Mouse (Mus musculus) heart, adult 2 months (tissue): ENCODE data around the gene Zfp367. TPM values are rescaled to one million over a fixed set of nuclear protein-coding genes. Genes with fewer than 3 reads are reported as not detected.

Source experiments
- DNase-seq, 2 experiments: peaks; one replicate each; pipeline ENCODE4 v3.0.0; 2021
- H3K27ac ChIP-seq: fragments of 200-600 bp; 2 replicates; pipeline ENCODE4 v1.8.1; 2022
- H3K27me3 ChIP-seq: fragments of 200-500 bp; 2 replicates; pipeline ENCODE4 v1.6.1; 2012; ENCODE audit warnings: mild to moderate bottlenecking, low read length, inconsistent platforms, mixed read lengths; ENCODE audit not compliant: control insufficient read depth, insufficient read depth
- H3K36me3 ChIP-seq: fragments of 200-500 bp; 2 replicates; pipeline ENCODE4 v1.6.1; 2012; ENCODE audit warnings: low read length, inconsistent platforms; ENCODE audit not compliant: control insufficient read depth, insufficient read depth
- H3K4me1 ChIP-seq: fragments of 200-500 bp; 2 replicates; pipeline ENCODE4 v1.6.1; 2011; ENCODE audit warnings: low read length; ENCODE audit not compliant: control insufficient read depth, insufficient read depth
- H3K4me3 ChIP-seq: fragments of 200-600 bp; 2 replicates; pipeline ENCODE4 v1.8.1; 2022
- H3K79me2 ChIP-seq: fragments of 200-500 bp; replicated peaks from 2 replicates; pipeline ENCODE4 v1.6.1; 2012; ENCODE audit warnings: mild to moderate bottlenecking, inconsistent platforms, low read length, moderate library complexity, mixed read lengths; ENCODE audit not compliant: control insufficient read depth, insufficient read depth
- H3K9ac ChIP-seq: fragments of 200-500 bp; 2 replicates; pipeline ENCODE4 v1.6.1; 2012; ENCODE audit warnings: low read depth, mild to moderate bottlenecking, control low read depth, inconsistent platforms, low read length, mixed read lengths
- CTCF ChIP-seq: fragments of 200-600 bp; IDR thresholded peaks from 2 replicates; pipeline ENCODE4 v1.8.1; 2022; ENCODE audit warnings: antibody characterized with exemption, mild to moderate bottlenecking, moderate library complexity
- EP300 ChIP-seq: fragments of 200-500 bp; IDR thresholded peaks from 2 replicates; pipeline ENCODE4 v1.6.1; 2011; ENCODE audit warnings: low read depth, low read length, control low read depth; ENCODE audit not compliant: insufficient read depth
- POLR2A ChIP-seq: fragments of 200-500 bp; IDR thresholded peaks from 2 replicates; pipeline ENCODE4 v1.6.1; 2011; ENCODE audit warnings: mild to moderate bottlenecking, low read depth, low read length, control low read depth; ENCODE audit not compliant: insufficient read depth
- WGBS: fragments of 180-500 bp; shearing (Covaris S2); methylation state at CpG from one replicate; pipeline ENCODE4 v1.1.7; 2018; 5-methylcytosine and 5-hydroxymethylcytosine counted together
- intact Hi-C: fragments of 180-260 bp; cut with DNase I; formaldehyde crosslinking; loops from one replicate; pipeline ENCODE4 v1.15.1; 2025
- polyA plus RNA-seq: library from polyadenylated mRNA; depleted of rRNA; stranded (reverse); fragments of >200 nt; gene quantifications from 2 replicates; pipeline ENCODE4 v1.2.3, GENCODE M21; 2012
- total RNA-seq, 2 experiments: library from RNA; stranded (reverse); gene quantifications; 2 replicates each; pipeline ENCODE4 v1.2.3; 2021

Zfp367 gene
- total and polyA plus RNA-seq, 3 experiments: 14.4 to 23.0 (median 20.9) TPM

- Histone ChIP-seq H3K27me3 (no peaks in the 10 kb centered on the region), H3K27ac (peak overlapping the region; percentile 78), H3K79me2 (no peaks in the 10 kb centered on the region), H3K4me3 (peak overlapping the region; percentile 86), H3K4me1 (peaks cover 1% of the 10 kb centered on the region), H3K36me3 (no peaks in the 10 kb centered on the region), H3K9ac (peak overlapping the region; percentile 98)
- DNase-seq: no peak
- TF ChIP-seq EP300 (no peak), CTCF (no peak; the same call in 1 of the 2 replicates), POLR2A (no peak)
- intact Hi-C loops: loop anchor here (1.0 to 10.0 kb wide), 4 partner anchors 9 to 597 kb away; partner anchors contain the start of genes Cdk20 and Zfp367
- under 1% methylated on average over 71 of the region's 71 CpGs for WGBS
Measured at GRCm38 (mm10) chr13:64161916-64162611, 9.1 kb upstream of the Zfp367 start.

DNA sequence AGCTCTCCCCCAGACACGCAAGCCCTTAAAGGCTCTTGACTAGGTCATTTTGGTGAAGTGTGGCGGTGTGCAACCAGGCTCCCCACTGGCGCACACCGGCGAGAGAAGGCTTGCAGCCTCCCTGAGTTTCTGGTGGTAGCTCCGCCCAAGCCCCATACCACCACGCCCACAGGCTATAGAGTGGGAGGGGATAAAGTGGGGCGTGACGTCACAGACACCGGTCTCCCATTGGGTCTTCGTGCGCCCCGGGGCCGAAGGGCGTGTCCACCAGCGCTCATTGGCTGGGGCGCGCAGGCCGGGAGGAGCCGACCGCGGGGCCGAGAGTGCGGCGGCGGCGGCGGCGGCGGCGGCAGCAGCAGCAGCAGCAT is 8.5 kb upstream of the Zfp367 start, which contains the start of gene Habp4:
TSS of gene Habp4 (plus strand) at position 277 of the 368 bp plus-strand sequence.
- peak within 1 kb of the TSS; percentile 78 for H3K27ac ChIP-seq
- DNase-seq: peak; percentile 97 to 98
- no peaks in the 10 kb centered on the region for H3K27me3 ChIP-seq
- intact Hi-C loops: loop anchor here (1.0 to 10.0 kb wide), 4 partner anchors 8 to 597 kb away; partner anchors contain the start of genes Cdk20 and Zfp367
- peaks cover 1% of the 10 kb centered on the region for H3K4me1 ChIP-seq
- WGBS: under 1% methylated on average over 31 of the region's 31 CpGs
- H3K79me2 ChIP-seq: no peaks in the 10 kb centered on the region
- no peaks in the 10 kb centered on the region for H3K36me3 ChIP-seq
- peak within 1 kb of the TSS; percentile 86 for H3K4me3 ChIP-seq
- 0 out of 2 replicates have a peak, but pooled peaks have one; percentile 47 for TF ChIP-seq EP300
- TF ChIP-seq POLR2A: peak; percentile 81
- TF ChIP-seq CTCF: no peak
- peak within 1 kb of the TSS; percentile 98 for H3K9ac ChIP-seq

DNA sequence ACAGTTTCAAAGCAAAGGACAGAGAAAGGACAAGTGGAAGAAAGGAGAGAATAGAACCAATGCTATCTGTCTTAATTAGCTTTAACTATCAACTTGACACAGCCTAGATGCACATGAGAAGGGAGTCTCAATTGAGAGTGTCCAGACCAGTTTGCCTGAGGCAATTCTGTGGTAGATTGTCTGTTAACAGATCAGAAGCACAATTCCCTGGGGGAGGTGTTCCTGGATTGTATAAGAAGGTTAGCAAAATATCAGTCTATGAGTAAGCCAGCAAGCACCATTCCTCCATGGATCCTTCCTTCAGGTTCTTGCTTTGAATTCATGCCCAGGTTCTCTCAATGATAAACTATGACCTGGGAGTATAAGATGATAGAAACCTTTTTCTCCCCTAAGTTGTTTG is 4.0 kb upstream of the Zfp367 start:
- Histone ChIP-seq H3K36me3 (no peaks in the 10 kb centered on the region), H3K79me2 (no peaks in the 10 kb centered on the region), H3K9ac (no peak overlapping the region), H3K4me1 (peaks cover 1% of the 10 kb centered on the region; the same call in 1 of the 2 replicates), H3K4me3 (no peak overlapping the region), H3K27ac (no peak overlapping the region), H3K27me3 (no peaks in the 10 kb centered on the region)
- DNase-seq: no peak
- intact Hi-C loops: loop anchor here (10.0 kb wide), 2 partner anchors 342 to 1192 kb away; partner anchors contain the start of genes 2010111I01Rik and Ercc6l2
- TF ChIP-seq CTCF (no peak), EP300 (no peak), POLR2A (no peak)

GRCm38 (mm10) chr13:64155171-64155571 is 2.2 kb upstream of the Zfp367 start:
- H3K79me2 ChIP-seq: no peaks in the 10 kb centered on the region
- intact Hi-C loops: loop anchor here (10.0 kb wide), 2 partner anchors 340 to 1190 kb away; partner anchors contain the start of genes 2010111I01Rik and Ercc6l2
- TF ChIP-seq CTCF: peak; percentile 54
- TF ChIP-seq POLR2A: no peak
- peak in 1 of 2 experiments; percentile 24 for DNase-seq
- H3K27ac ChIP-seq: no peak overlapping the region; the same call in 1 of the 2 replicates
- H3K4me1 ChIP-seq: no peaks in the 10 kb centered on the region; the same call in 1 of the 2 replicates
- no peak overlapping the region for H3K4me3 ChIP-seq
- no peak overlapping the region for H3K9ac ChIP-seq
- 39% methylated on average over 1 of the region's 1 CpGs for WGBS
- no peaks in the 10 kb centered on the region; the same call in none of the 2 replicates for H3K36me3 ChIP-seq
- H3K27me3 ChIP-seq: no peaks in the 10 kb centered on the region

DNA sequence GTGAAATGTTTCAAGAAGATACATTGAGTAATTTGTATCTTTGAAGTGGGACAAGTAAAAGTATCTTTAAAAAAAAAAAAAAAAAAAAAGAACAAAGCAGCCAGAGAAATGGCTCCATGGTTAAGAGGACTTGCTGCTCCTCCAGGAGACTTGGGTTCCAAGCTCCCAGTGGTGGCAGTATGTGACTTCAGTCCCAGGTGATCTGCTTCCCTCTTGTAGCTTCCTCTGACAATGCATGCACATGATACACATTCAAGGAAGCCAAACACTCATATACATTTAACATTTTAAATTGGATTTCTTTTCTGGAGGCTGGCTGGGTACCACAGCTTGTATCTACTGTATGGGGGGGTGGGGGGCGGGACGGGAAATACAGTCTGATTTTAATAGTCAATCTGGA is 1.6 kb upstream of the Zfp367 start:
- TF ChIP-seq EP300 (no peak), POLR2A (no peak), CTCF (no peak)
- no peaks in the 10 kb centered on the region for H3K27me3 ChIP-seq
- H3K9ac ChIP-seq: no peak overlapping the region
- intact Hi-C loops: loop anchor here (10.0 kb wide), 2 partner anchors 340 to 1190 kb away; partner anchors contain the start of genes 2010111I01Rik and Ercc6l2
- no peaks in the 10 kb centered on the region; the same call in 1 of the 2 replicates for H3K4me1 ChIP-seq
- peak overlapping the region; percentile 5; the same call in 1 of the 2 replicates for H3K27ac ChIP-seq
- WGBS: 44% methylated on average over 2 of the region's 2 CpGs
- no peaks in the 10 kb centered on the region for H3K79me2 ChIP-seq
- no peak overlapping the region for H3K4me3 ChIP-seq
- DNase-seq: no peak
- no peaks in the 10 kb centered on the region; the same call in none of the 2 replicates for H3K36me3 ChIP-seq
